Mouse (Mus musculus) CH12.LX (cell line): ENCODE measurements around the gene Erg28.

Experiments
- CHD2 ChIP-seq: IDR thresholded peaks from 2 replicates; pipeline ENCODE4 v1.6.1; 2011; ENCODE audit warnings: low read length, improper control_type of control experiment
- CTCF ChIP-seq, 2 experiments: IDR thresholded peaks in 1 of 2; conservative IDR thresholded peaks in 1 of 2; 2 replicates each; pipeline ENCODE4 v1.5.1; 2011 to 2012; ENCODE audit warnings: low read depth in 2 of 2, low read length in 2 of 2, improper control_type of control experiment in 1 of 2, inconsistent platforms in 1 of 2, mild to moderate bottlenecking in 1 of 2, moderate library complexity in 1 of 2
- ETS1 ChIP-seq: conservative IDR thresholded peaks from 2 replicates; pipeline ENCODE4 v1.6.1; 2012; ENCODE audit warnings: low read depth, mild to moderate bottlenecking, inconsistent platforms, low read length, improper control_type of control experiment, moderate library complexity
- GABPA ChIP-seq: IDR thresholded peaks from 2 replicates; pipeline ENCODE4 v1.6.1; 2012; ENCODE audit warnings: low read depth, low read length, improper control_type of control experiment, inconsistent platforms; ENCODE audit not compliant: insufficient replicate concordance
- MAFK ChIP-seq: IDR thresholded peaks from 2 replicates; pipeline ENCODE4 v1.6.1; 2011; ENCODE audit warnings: low read length, improper control_type of control experiment; ENCODE audit not compliant: insufficient replicate concordance
- MXI1 ChIP-seq: IDR thresholded peaks from 2 replicates; pipeline ENCODE4 v1.6.1; 2011; ENCODE audit warnings: mild to moderate bottlenecking, low read depth, low read length, improper control_type of control experiment
- POLR2A ChIP-seq: IDR thresholded peaks from 2 replicates; pipeline ENCODE4 v1.6.1; 2011; ENCODE audit warnings: low read depth, mild to moderate bottlenecking, improper control_type of control experiment, low read length
- POLR2AphosphoS2 ChIP-seq: IDR thresholded peaks from 2 replicates; pipeline ENCODE4 v1.6.1; 2011; ENCODE audit warnings: low read depth, low read length, improper control_type of control experiment
- RCOR1 ChIP-seq: conservative IDR thresholded peaks from 2 replicates; pipeline ENCODE4 v1.6.1; 2012; ENCODE audit warnings: low read depth, mild to moderate bottlenecking, inconsistent platforms, low read length, improper control_type of control experiment
- SIN3A ChIP-seq: IDR thresholded peaks from 2 replicates; pipeline ENCODE4 v1.6.1; 2012; ENCODE audit warnings: low read length, improper control_type of control experiment, inconsistent platforms
- USF1 ChIP-seq: IDR thresholded peaks from 2 replicates; pipeline ENCODE4 v1.6.1; 2014; ENCODE audit warnings: low read depth, mild to moderate bottlenecking, inconsistent platforms, low read length, improper control_type of control experiment
- ZKSCAN1 ChIP-seq: IDR thresholded peaks from 2 replicates; pipeline ENCODE4 v1.6.1; 2012; ENCODE audit warnings: low read depth, inconsistent platforms, low read length, improper control_type of control experiment, borderline replicate concordance
- ZMIZ1 ChIP-seq: IDR thresholded peaks from 2 replicates; pipeline ENCODE4 v1.6.1; 2012; ENCODE audit warnings: low read depth, mild to moderate bottlenecking, inconsistent platforms, low read length, improper control_type of control experiment

GRCm38 (mm10) chr12:85825822-85826221, 1.5 kb upstream of the Erg28 start:
- TF ChIP-seq GABPA (no peak), POLR2AphosphoS2 (no peak), ZKSCAN1 (no peak), POLR2A (no peak), CTCF (conservative IDR thresholded peaks at IDR 0.05 in 1 of 2, IDR thresholded peaks at IDR 0.05 in 1 of 2; ENCODE audit: low read depth in 2 of 2, low read length in 2 of 2) (no peak), ZMIZ1 (no peak), USF1 (no peak), MAFK (no peak), MXI1 (no peak), CHD2 (no peak), RCOR1 (no peak), SIN3A (no peak), ETS1 (no peak)
